Mouse (Mus musculus) heart, postnatal 36 days (tissue): ENCODE measurements at regions not wholly inside any gene's neighbourhood (a gene's known extent, or its start where the extent isn't known, plus 50 kb on each side); places are given as distances from the start of the nearest gene placed in this dataset.

Experiments used
- DNase-seq, 2 experiments: peaks; one replicate each; pipeline ENCODE4 v3.0.0; 2021 to 2022
- intact Hi-C: fragments of 180-260 bp; cut with DNase I; formaldehyde crosslinking; loops from one replicate; pipeline ENCODE4 v1.15.1; 2025

GRCm38 (mm10) chr5:119271234-119271852, 399.1 kb upstream of the Tbx3 start:
- intact Hi-C loops, result no loop called here
- no peak for DNase-seq

DNA sequence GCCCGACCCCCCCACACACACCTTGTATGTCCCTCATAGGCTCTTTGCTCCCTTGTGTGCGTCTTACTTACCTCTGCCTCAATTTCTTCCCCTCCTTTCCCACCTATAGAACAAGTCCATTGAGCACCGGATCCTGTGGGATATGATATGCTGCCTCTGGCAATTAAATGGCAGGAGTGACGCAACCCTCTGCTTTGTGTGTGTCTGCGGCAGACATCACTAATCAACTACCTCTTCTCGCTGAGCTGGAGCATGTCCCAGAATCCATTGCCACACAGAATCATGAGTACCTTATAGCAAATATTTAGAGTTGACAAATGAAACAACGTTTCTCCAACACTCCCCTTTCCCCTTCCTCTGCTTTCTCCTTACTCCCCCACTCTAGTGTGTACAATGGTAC, 397.3 kb upstream of the Tbx3 start:
- intact Hi-C loops, result no loop called here
- no peak for DNase-seq

GRCm38 (mm10) chr5:119273615-119274014, 396.9 kb upstream of the Tbx3 start:
- DNase-seq, result no peak
- intact Hi-C loops, result no loop called here

GRCm38 (mm10) chr5:119274817-119275494, 395.5 kb upstream of the Tbx3 start:
- DNase-seq, result no peak
- intact Hi-C loops, result no loop called here

DNA sequence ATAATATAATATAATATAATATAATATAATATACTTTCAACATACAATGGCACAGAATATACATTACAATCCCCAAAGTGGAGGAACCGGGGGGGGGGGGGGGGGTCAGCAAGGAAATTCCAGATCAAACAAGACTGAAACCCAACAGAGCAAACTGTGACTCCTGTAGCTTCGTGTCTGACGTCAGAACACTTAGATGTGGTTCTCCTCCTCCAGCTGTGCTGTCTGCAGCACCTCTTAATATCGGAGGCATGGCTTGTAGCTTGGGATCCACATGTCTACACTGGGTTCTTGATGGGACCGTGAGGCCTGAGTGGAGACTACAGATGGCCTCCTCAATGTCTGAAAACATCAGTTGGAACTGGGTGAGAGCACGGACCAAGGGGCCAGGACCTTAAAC, 390.3 kb upstream of the Tbx3 start:
- no peak for DNase-seq
- intact Hi-C loops, result no loop called here

GRCm38 (mm10) chr5:119289808-119290207, 380.7 kb upstream of the Tbx3 start:
- intact Hi-C loops, result no loop called here
- DNase-seq, result no peak

DNA sequence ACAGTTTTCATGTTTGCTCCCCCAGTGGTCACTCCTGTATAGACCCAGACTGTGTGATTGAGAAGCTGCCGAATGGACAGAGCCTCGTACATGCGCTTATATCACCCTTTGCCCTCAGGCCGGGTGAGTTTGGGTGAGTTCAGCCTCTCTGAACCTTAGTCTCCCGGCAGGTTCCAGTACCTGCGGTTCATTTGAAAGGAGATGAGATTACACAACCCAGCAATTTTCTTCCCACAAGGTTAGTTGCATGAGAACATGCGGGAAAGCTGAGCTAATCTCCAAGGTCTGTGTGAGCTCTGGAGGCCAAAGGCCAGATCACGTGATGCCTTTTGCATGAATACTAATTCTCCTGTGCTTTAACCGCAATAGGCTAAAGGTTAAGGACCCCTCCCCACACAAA, 378.1 kb upstream of the Tbx3 start:
- intact Hi-C loops, result no loop called here
- no peak for DNase-seq

- intact Hi-C loops, result no loop called here
- DNase-seq, result no peak
These were observed 377.6 kb upstream of the Tbx3 start for GRCm38 (mm10) chr5:119292889-119293288.

GRCm38 (mm10) chr5:119299311-119299710, 371.2 kb upstream of the Tbx3 start:
- intact Hi-C loops, result no loop called here
- DNase-seq, result no peak

DNA sequence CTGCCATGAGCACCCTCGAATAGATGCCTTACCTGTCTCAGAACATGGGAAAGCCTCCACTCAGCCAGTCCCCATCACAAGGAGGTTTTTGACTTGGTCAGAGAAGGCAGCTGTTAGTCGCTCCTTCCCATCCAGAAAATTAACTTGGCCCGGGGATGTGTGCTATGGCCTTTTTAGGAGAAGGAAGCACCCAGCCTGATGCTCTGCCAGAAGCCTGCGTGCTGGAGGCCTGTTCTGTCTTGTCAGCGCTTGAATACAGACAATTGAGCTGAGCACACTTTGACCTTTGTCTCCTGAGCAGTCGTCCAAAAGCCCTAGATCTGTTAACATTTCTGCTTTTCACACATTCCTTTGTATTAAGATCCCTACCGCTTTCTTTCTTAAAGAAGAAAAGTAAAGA, 370.4 kb upstream of the Tbx3 start:
- DNase-seq, result no peak

DNA sequence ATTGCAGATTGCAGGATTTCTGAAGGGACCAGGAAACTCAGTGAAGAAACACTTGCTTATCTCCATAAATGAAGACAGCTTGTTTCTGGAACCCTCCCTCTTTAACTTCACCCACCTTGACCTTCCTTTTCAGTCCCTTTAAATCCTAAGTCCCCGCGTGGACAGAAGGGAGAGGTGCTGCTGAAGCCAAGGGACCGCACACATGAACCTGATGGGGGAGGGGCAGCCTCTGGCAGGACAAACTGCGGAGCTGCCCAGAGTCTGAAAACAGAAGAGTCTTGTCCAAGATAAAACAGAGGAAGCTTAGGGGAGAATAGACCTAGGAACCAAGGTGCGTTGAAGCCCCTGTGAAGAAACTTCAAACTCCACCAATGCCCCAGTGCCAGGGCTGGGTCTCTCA, 368.9 kb upstream of the Tbx3 start:
- DNase-seq, result no peak
- intact Hi-C loops, result no loop called here

More for the DNA sequence above, 370.4 kb upstream of the Tbx3 start:
- intact Hi-C loops, result no loop called here

DNA sequence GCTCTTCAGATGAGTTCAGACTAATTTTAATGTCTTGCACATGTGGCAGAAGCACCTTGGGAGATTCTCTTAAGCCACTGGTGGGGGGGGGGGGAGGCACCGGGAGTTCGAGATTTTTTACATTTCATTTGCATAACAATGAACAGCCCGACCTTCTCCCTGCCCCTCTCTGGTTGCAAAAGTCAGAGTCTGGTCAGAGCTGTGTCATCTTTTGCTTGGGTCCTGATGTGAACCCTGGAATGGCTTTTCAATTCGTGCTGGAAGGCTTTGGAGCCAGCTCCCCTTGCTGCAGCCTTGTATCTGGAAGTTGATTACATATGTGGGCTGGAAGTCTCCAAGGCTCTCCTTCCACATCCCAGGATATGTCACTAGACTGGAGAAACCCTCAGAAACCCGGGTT, 365.7 kb upstream of the Tbx3 start:
- intact Hi-C loops, result no loop called here
- DNase-seq, result no peak

DNA sequence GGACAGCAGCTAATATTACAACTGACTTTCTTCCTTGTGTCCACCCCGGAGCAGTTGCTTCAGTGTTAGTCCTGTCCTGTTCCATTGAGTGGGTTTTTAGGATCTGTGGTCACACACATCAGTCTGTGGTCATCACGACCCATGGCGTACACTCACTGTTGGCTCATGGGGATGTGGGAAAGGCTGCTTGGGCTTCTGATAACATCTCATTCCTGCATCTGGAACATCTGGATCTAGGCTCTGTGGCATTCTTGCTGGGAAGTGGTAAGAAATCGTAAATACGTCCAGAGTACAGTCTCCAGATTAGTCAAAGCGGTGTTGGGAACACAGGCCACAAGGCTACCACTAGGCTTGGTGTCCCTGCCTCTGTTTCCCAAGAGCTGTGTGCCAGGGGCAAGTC, 362.7 kb upstream of the Tbx3 start:
- DNase-seq, result no peak
- intact Hi-C loops, result no loop called here

DNA sequence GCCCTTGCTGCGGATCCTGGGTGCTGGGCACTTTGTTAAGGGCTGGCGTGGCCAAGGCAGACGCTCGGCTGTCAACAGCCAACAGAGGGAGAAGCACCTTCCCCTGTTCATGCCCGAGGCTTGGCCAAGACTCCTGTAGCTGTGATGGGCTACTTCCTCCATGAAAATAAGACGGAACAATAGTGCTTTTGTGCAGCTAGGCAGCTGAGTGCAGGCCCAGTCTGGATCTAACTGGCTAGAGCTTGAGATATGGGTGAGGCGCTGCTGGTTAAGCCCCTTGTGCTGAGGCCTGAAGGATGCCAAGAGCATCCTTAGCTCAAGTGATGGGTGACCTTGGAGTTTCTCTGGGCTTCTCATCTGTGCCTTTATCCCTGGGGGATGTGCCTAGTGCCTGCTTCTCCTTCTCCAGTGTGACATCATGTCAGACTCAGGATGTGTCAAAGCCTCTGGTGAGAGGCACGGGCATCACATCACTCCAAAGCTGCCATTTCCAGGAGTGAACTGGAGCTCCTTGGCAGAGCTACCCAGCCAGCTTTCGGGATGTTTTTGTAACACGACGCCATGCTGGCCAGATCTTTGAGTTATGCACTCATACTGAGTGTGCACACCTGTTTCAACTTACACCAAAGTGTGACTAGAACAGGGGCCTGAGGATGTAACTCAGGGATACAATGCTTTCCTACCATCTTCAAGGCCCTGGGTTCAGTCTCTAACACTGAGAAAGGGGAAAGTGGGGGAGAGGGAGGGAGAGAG, 360.1 kb upstream of the Tbx3 start:
- no peak for DNase-seq
- intact Hi-C loops, result no loop called here

- DNase-seq, result peak in 1 of 2 experiments; percentile 10
- intact Hi-C loops, result no loop called here
These were observed 357.7 kb upstream of the Tbx3 start for GRCm38 (mm10) chr5:119312808-119313207.

- DNase-seq, result no peak
- intact Hi-C loops, result no loop called here
These were observed 355.3 kb upstream of the Tbx3 start for GRCm38 (mm10) chr5:119315149-119315548.

- DNase-seq, result no peak
These were observed 352.9 kb upstream of the Tbx3 start for GRCm38 (mm10) chr5:119317617-119318016.

DNA sequence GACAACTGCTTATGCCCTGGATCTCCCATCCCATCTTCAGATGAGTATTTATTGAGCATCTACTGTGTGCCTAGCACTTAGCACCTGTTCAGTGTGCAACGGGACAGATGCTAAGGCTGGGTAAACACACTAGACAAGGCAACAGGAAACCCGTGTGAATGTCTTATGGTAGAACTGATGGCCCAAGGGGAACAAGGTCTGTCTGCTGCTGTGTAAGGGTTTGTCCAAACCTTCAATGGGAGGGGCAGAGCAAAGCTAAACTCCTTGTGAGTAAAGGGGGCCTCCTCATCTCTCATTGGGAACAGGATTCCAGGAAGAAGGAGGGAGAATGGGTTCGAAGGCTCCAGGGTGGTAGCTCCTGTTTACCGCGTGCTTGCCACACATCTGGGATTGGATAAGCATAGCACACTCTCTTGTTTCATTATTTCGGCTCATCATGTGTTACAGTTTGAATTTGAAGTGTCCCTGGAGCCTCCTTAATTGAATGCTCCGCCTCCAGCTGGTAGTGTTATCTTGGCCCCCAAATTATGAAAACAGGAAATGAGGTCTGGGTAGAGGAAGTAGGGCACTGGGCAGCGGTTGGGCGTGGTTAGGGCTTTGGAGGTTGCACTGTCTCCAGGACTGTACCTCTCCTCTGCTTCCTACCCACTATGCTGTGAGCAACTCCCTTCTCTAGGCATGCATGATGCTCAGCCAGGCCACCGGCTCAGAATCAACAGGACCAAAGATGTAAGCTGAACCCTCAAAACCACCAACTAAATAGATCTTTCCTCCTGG, 348.9 kb upstream of the Tbx3 start:
- DNase-seq, result no peak

More at GRCm38 (mm10) chr5:119317617-119318016, 352.9 kb upstream of the Tbx3 start:
- intact Hi-C loops, result no loop called here

GRCm38 (mm10) chr5:119322411-119322810, 348.1 kb upstream of the Tbx3 start:
- DNase-seq, result no peak
- intact Hi-C loops, result no loop called here

More for the DNA sequence above, 348.9 kb upstream of the Tbx3 start:
- intact Hi-C loops, result no loop called here

DNA sequence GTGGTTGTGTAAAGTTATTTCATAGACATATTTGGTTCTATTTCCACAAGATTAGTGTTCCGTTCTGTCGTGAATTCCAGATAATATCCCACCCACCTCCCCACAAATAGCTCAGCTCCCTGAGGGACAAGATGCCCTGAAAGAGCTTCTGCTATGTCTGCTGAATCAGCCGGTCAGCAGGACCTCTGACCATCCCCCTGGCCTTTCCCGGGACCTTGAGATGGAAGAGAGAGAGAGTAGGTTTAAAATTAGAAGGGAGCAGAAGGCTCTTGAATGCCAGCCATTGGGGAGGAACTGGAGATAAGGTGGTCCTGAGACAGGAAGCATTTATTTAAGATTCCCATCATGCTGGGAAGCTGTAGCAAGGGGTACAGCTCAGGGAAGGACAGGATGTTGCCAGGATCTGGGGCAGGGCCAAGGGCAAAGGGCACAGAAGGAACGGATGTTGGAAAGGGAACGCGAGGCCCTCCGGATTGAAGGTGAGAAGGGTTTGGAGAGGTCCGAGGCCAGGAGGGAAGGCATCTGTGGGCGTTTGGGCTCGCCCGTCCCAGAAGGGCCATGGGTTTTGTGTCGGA, 344.7 kb upstream of the Tbx3 start:
- intact Hi-C loops, result no loop called here

GRCm38 (mm10) chr5:119326895-119327294, 343.6 kb upstream of the Tbx3 start:
- no peak for DNase-seq
- intact Hi-C loops, result no loop called here

More for the DNA sequence above, 344.7 kb upstream of the Tbx3 start:
- DNase-seq, result no peak
